Mouse (Mus musculus): ENCODE data around the gene Ubxn10. TPM values are rescaled to one million over a fixed set of nuclear protein-coding genes. Genes with fewer than 3 reads are reported as not detected.

The Ubxn10 gene
- polyA plus RNA-seq (2014; fragmentation: Illumina TruSeq; extraction: RNeasy Lipid Tissue Mini Kit (QIAGEN cat#74804)) = 4.1 TPM

GRCm38 (mm10) chr4:138737031-138737430 lies at the start of gene Ubxn10:
Ubxn10 (minus strand) TSS chr4:138737167.

GRCm38 (mm10) chr4:138775435-138775834 lies 38.5 kb upstream of the Ubxn10 start, which contains the start of gene Pla2g2d:
Pla2g2d (plus strand) TSS chr4:138775735.

DNA sequence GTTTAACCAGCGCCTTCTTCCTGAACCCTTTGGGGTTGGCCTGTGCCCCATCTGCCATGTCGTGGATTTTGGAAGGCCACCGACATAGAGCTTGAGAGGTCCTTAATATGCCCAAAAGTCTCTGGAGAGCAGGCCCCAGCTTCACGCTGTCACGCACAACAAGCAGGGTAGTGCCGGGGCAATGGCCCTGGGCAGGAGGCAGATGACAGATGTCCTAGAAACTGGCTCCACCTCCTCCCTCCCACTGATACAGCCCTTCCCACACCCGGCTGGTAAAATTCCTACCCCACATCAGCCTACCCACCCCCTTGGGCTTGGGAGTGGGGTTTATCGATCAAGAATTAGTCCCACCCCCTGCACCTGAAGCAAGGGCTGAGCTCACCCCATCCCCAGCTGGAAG lies 20.4 kb upstream of the Ubxn10 start, which contains the start of gene Pla2g2f:
Gene Pla2g2f (minus strand): TSS at position 211 of the 400 bp plus-strand sequence.

DNA sequence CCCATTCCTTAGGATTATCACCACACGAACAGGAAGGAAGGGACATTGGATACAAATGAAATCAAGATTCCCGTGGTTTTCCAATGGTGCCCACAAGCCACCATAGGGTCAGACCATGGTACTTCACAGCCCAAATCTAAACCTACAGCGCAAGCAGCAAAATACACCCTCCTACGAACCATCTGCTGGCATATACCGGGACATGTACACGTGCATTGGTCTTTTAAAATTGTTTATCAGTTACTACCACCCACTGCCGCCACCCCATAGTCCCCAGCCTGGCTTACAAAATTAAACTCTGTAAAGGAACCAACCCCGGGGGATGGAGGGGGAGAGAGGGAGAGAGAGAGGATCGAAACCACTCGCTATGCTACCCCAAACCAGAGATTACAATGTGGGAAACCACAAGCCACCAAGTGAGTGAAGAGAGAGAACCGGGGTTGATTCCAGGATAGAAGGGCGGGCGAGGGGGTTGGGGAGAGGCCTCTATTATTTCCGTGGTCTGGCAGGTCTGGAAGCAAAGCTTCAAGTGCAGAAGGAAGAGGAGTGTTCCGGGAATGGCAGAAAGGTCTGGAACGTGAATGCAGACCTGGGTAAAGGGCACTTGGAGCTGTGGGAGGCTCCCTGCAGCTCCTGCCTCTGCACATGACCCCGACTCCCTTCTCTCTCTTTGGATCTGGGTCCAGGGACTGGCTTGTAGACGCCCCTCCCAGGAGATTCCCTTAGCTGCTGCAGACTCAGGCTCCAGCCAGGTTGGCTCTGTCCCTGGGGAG lies 12.4 kb downstream of the Ubxn10 start, which contains the start of gene Pla2g2c:
Gene Pla2g2c (plus strand): TSS at position 439 of the 773 bp plus-strand sequence.

Other genes with a start within 250 kb of the Ubxn10 start
- 0.91 TPM for gene Vwa5b1, start 101.3 kb downstream of the Ubxn10 start, polyA plus RNA-seq (2014; fragmentation: Illumina TruSeq; extraction: RNeasy Lipid Tissue Mini Kit (QIAGEN cat#74804))
- not detected for gene Pla2g2c, start 12.4 kb downstream of the Ubxn10 start, polyA plus RNA-seq (2014; fragmentation: Illumina TruSeq; extraction: RNeasy Lipid Tissue Mini Kit (QIAGEN cat#74804))
- gene Pla2g2f, start 20.5 kb upstream of the Ubxn10 start, polyA plus RNA-seq (2014; fragmentation: Illumina TruSeq; extraction: RNeasy Lipid Tissue Mini Kit (QIAGEN cat#74804)) = not detected
- gene Pla2g2d, start 38.6 kb upstream of the Ubxn10 start, polyA plus RNA-seq (2014; fragmentation: Illumina TruSeq; extraction: RNeasy Lipid Tissue Mini Kit (QIAGEN cat#74804)) = 2.7 TPM
- gene Pla2g5, start 126.3 kb upstream of the Ubxn10 start, polyA plus RNA-seq (2014; fragmentation: Illumina TruSeq; extraction: RNeasy Lipid Tissue Mini Kit (QIAGEN cat#74804)) = 11.3 TPM
- gene Gm13030, start 136.8 kb upstream of the Ubxn10 start, polyA plus RNA-seq (2014; fragmentation: Illumina TruSeq; extraction: RNeasy Lipid Tissue Mini Kit (QIAGEN cat#74804)) = not detected
- gene Pla2g2e, start 140.8 kb upstream of the Ubxn10 start, polyA plus RNA-seq (2014; fragmentation: Illumina TruSeq; extraction: RNeasy Lipid Tissue Mini Kit (QIAGEN cat#74804)) = not detected
- 2.6 TPM for gene Otud3, start 176.8 kb upstream of the Ubxn10 start, polyA plus RNA-seq (2014; fragmentation: Illumina TruSeq; extraction: RNeasy Lipid Tissue Mini Kit (QIAGEN cat#74804))
- not detected for gene Rnf186, start 229.9 kb upstream of the Ubxn10 start, polyA plus RNA-seq (2014; fragmentation: Illumina TruSeq; extraction: RNeasy Lipid Tissue Mini Kit (QIAGEN cat#74804))
- gene Tmco4, start 235.7 kb upstream of the Ubxn10 start, polyA plus RNA-seq (2014; fragmentation: Illumina TruSeq; extraction: RNeasy Lipid Tissue Mini Kit (QIAGEN cat#74804)) = 0.94 TPM